Mouse (Mus musculus): ENCODE results near the gene Caskin2. TPM values are rescaled to one million over a fixed set of nuclear protein-coding genes. Genes with fewer than 3 reads are reported as not detected.
A peak's percentile ranks its signal among the peaks of the same experiment; 100 is the strongest.

The Caskin2 gene
- total and polyA plus RNA-seq, 3 experiments: 2.9 to 8.2 (median 6.4) TPM

DNA sequence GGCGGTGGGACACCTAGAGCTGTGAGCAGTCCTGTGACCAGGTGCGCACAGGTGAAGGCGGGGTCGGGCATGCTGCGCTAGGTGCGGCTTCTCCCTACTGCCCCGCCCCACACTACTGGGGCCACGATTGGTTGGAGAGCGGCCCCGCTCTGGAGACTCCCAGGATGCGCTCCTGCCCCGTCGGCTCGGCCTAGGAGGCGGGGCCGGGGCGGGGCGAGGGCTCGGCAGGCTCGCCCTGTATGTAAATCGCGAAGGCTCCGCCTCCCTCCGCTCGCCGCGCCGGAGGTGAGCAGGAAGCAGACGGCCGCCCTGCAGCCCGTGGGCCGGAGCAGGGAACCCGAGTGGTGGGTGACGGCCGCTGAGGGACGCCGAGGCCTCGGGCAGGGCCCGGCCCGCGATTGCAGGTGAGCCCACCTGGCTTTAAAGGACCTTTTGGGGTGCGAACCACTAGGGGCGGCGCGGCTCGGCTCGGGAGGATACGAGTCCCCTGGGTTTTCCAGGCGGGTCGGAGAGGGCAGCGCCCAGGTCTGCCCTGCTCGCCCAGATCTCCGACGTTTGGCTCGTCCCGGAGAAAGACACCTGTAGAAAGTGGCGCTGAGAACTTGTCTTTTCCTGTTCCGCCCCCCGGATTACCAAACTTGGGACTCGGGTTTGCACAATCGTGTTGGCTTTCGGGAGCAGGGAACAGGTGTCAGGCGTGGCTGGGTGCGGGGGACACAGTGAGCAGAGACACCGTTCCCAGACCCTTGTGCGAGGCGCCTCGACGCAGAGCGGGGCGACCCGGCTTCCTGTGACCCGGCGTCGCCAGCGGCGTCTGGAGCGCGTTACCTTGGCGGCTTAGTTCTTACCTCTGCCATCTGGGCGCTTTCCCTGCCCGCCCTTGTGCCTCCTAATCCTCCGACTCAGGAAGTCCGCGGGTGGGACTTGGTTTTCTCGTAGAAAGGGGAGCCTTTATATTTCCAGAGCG, 10.6 kb upstream of the Caskin2 start, which contains the start of gene Llgl2:
Gene Llgl2 (plus strand): TSS at position 276 of the 967 bp plus-strand sequence.
- no peaks in the 10 kb centered on the region for H3K79me2 ChIP-seq (replicated peaks; ENCODE audit: control insufficient read depth, extremely low read depth, insufficient read depth, poor library complexity, severe bottlenecking)
- no peak within 1 kb of the TSS for H3K27ac ChIP-seq (ENCODE audit: insufficient read depth, low read depth)
- H3K36me3 ChIP-seq (replicated peaks in 1 of 2; ENCODE audit: control insufficient read depth in 1 of 2, insufficient read depth in 1 of 2, low read length in 1 of 2): peaks cover 28 to 45% of the 10 kb centered on the region in 2 experiments
- no peaks in the 10 kb centered on the region for H3K27me3 ChIP-seq (replicated peaks)
- H3K4me1 ChIP-seq (ENCODE audit: control insufficient read depth in 1 of 2, insufficient read depth in 2 of 2): peaks cover 5 to 29% of the 10 kb centered on the region in 2 experiments; a peak in 3 of 4 replicates
- peak within 1 kb of the TSS; percentile 58 to 73 (median 65) for H3K4me3 ChIP-seq (replicated peaks in 1 of 3; ENCODE audit: low read depth in 2 of 3, low read length in 2 of 3, poor library complexity in 1 of 3)
- peak; percentile 59; the same call in 1 of the 2 replicates for TF ChIP-seq TCF12 (IDR thresholded peaks at IDR 0.05; ENCODE audit: low read depth, low read length)
- no peak for TF ChIP-seq BHLHE40 (IDR thresholded peaks at IDR 0.05; ENCODE audit: low read depth, low read length)
- TF ChIP-seq POLR2AphosphoS2 (IDR thresholded peaks at IDR 0.05; ENCODE audit: low read depth, low read length): peak; percentile 54
- peak; percentile 90 for TF ChIP-seq POLR2A (IDR thresholded peaks at IDR 0.05; ENCODE audit: low read depth, low read length)
- peak; percentile 63 for TF ChIP-seq CHD2 (IDR thresholded peaks at IDR 0.05; ENCODE audit: low read length)
- peak; percentile 33 for TF ChIP-seq NRF1 (IDR thresholded peaks at IDR 0.05; ENCODE audit: low read depth, low read length)
- peak; percentile 90 for TF ChIP-seq ZMIZ1 (IDR thresholded peaks at IDR 0.05; ENCODE audit: low read depth, low read length)
- 0 out of 2 replicates have a peak, but pooled peaks have one; percentile 7 for TF ChIP-seq MEF2A (IDR thresholded peaks at IDR 0.05; ENCODE audit: borderline replicate concordance, low read depth, low read length)
- peak; percentile 36 for TF ChIP-seq MXI1 (IDR thresholded peaks at IDR 0.05; ENCODE audit: low read depth, low read length)
- TF ChIP-seq SIN3A (IDR thresholded peaks at IDR 0.05; ENCODE audit: low read length): peak; percentile 65; the same call in 1 of the 2 replicates
- TF ChIP-seq NELFE (IDR thresholded peaks at IDR 0.05; ENCODE audit: low read depth, low read length): peak; percentile 88
- TF ChIP-seq MAZ (IDR thresholded peaks at IDR 0.05; ENCODE audit: low read depth, low read length): no peak
- TF ChIP-seq ZKSCAN1 (IDR thresholded peaks at IDR 0.05; ENCODE audit: borderline replicate concordance, low read depth, low read length): no peak
- TF ChIP-seq RAD21 (IDR thresholded peaks at IDR 0.05; ENCODE audit: low read depth, low read length): no peak
- TF ChIP-seq ELF1 (IDR thresholded peaks at IDR 0.05; ENCODE audit: low read depth, low read length): peak; percentile 79
- peak; percentile 88 for DNase-seq (ENCODE audit: extremely low read depth)
- H3K9ac ChIP-seq (ENCODE audit: insufficient read depth, low read depth): peak within 1 kb of the TSS; percentile 65
- no peaks in the 10 kb centered on the region for H3K9me3 ChIP-seq (replicated peaks; ENCODE audit: low read length)
- H3K4me2 ChIP-seq (ENCODE audit: insufficient read depth, low read depth, poor library complexity, severe bottlenecking): peak within 1 kb of the TSS; percentile 93
- dilution Hi-C loops (cut with MboI; ENCODE audit: extremely low pct_ligation_motif_present, extremely low pct_unique_long_range_greater_than_20kb, low sequenced_read_pairs): no loop called here
- in situ Hi-C loops (cut with MboI; ENCODE audit: low pct_ligation_motif_present, low pct_unique_long_range_greater_than_20kb, low sequenced_read_pairs): no loop called here

DNA sequence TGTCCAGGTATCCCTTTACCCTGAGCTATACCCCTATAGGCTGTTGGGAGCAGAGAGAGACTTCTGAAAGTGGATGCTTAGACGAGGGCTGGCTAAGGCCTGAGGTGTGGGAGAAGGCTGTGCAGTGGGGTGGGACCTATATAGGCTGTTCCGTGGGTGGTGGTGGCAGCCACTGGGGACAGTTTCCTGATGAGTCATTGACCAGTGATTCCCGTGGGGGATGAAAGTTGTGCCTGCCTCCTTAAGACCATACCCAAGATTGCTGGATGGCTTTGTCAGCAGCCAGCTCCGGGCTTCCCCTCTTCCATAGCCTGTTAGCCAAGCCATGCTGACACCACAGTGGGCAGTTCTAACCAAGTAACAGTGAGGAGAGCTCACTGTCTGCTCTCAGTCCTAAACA, 7.6 kb upstream of the Caskin2 start:
- in situ Hi-C loops (cut with MboI; ENCODE audit: low pct_ligation_motif_present, low pct_unique_long_range_greater_than_20kb, low sequenced_read_pairs) (no loop called here), dilution Hi-C loops (cut with MboI; ENCODE audit: extremely low pct_ligation_motif_present, extremely low pct_unique_long_range_greater_than_20kb, low sequenced_read_pairs) (no loop called here)
- no peak for TF ChIP-seq ELF1 (IDR thresholded peaks at IDR 0.05; ENCODE audit: low read depth, low read length)

More for the DNA sequence above, 7.6 kb upstream of the Caskin2 start:
- Histone ChIP-seq H3K79me2 (replicated peaks; ENCODE audit: control insufficient read depth, extremely low read depth, insufficient read depth, poor library complexity, severe bottlenecking) (no peaks in the 10 kb centered on the region), H3K4me2 (ENCODE audit: insufficient read depth, low read depth, poor library complexity, severe bottlenecking) (no peak overlapping the region), H3K27ac (ENCODE audit: insufficient read depth, low read depth) (no peak overlapping the region), H3K36me3 (replicated peaks in 1 of 2; ENCODE audit: control insufficient read depth in 1 of 2, insufficient read depth in 1 of 2, low read length in 1 of 2) (peaks cover 39 to 69% of the 10 kb centered on the region in 2 experiments), H3K27me3 (replicated peaks) (no peaks in the 10 kb centered on the region), H3K4me3 (replicated peaks in 1 of 3; ENCODE audit: low read depth in 2 of 3, low read length in 2 of 3, poor library complexity in 1 of 3) (no peak overlapping the region), H3K4me1 (ENCODE audit: control insufficient read depth in 1 of 2, insufficient read depth in 2 of 2) (peaks cover 5 to 28% of the 10 kb centered on the region in 2 experiments; a peak in 3 of 4 replicates), H3K9me3 (replicated peaks; ENCODE audit: low read length) (no peaks in the 10 kb centered on the region), H3K9ac (ENCODE audit: insufficient read depth, low read depth) (no peak overlapping the region)
- no peak for DNase-seq (ENCODE audit: extremely low read depth)

All from CH12.LX (cell line).